Mouse (Mus musculus) G1E (cell line): ENCODE measurements around the gene Ppef2. TPM values are rescaled to one million over a fixed set of nuclear protein-coding genes. Genes with fewer than 3 reads are reported as not detected.

Experiments
- ATAC-seq: 2 replicates; pipeline ENCODE4 v1.8.0; 2016; ENCODE audit warnings: mild to moderate bottlenecking; ENCODE audit not compliant: insufficient number of reproducible peaks, poor library complexity, low FRiP score, severe bottlenecking; ENCODE audit errors: extremely low read depth
- DNase-seq: peaks from one replicate; pipeline ENCODE4 v3.0.0; 2012; ENCODE audit warnings: low spot score
- H3K27me3 ChIP-seq: 2 replicates; pipeline ENCODE4 v1.6.1; 2012; ENCODE audit warnings: mild to moderate bottlenecking, low read length, inconsistent platforms; ENCODE audit not compliant: insufficient read depth
- H3K36me3 ChIP-seq: replicated peaks from 2 replicates; pipeline ENCODE3; 2012; ENCODE audit warnings: mild to moderate bottlenecking, inconsistent platforms
- H3K4me1 ChIP-seq: 2 replicates; pipeline ENCODE4 v1.6.1; 2012; ENCODE audit warnings: low read depth, low read length, inconsistent platforms, mixed read lengths; ENCODE audit not compliant: insufficient read depth
- H3K4me3 ChIP-seq: 2 replicates; pipeline ENCODE4 v1.5.1; 2012; ENCODE audit warnings: low read depth, mild to moderate bottlenecking, inconsistent platforms, low read length, moderate library complexity, mixed read lengths
- H3K9me3 ChIP-seq: replicated peaks from 2 replicates; pipeline ENCODE4 v1.6.1; 2012; ENCODE audit warnings: inconsistent platforms
- CTCF ChIP-seq: IDR thresholded peaks from 2 replicates; pipeline ENCODE4 v1.5.1; 2012; ENCODE audit warnings: low read depth, low read length, inconsistent platforms, mixed read lengths
- GATA1 ChIP-seq: IDR thresholded peaks from 2 replicates; pipeline ENCODE4 v1.6.1; 2012; ENCODE audit warnings: borderline replicate concordance, low read length, inconsistent platforms, mixed read lengths
- GATA2 ChIP-seq: IDR thresholded peaks from 2 replicates; pipeline ENCODE4 v1.6.1; 2012; ENCODE audit warnings: low read depth, low read length, inconsistent platforms, borderline replicate concordance
- POLR2AphosphoS5 ChIP-seq: IDR thresholded peaks from 2 replicates; pipeline ENCODE4 v1.6.1; 2012; ENCODE audit warnings: low read depth, low read length, inconsistent platforms; ENCODE audit not compliant: insufficient replicate concordance
- TAL1 ChIP-seq: conservative IDR thresholded peaks from 2 replicates; pipeline ENCODE4 v1.6.1; 2012; ENCODE audit warnings: low read depth, low read length, inconsistent platforms, mixed read lengths
- polyA plus RNA-seq: library from polyadenylated mRNA; stranded (reverse); fragments of >175 nt; gene quantifications from 2 replicates; pipeline ENCODE4 v1.2.3, GENCODE M21; 2012
- total RNA-seq, 2 experiments: library from RNA; stranded (forward) in 1 of 2; stranded (reverse) in 1 of 2; fragments of 200-1000 nt in 1 of 2; fragments of >200 nt in 1 of 2; fragmentation: Nextera tagmentation in 1 of 2; gene quantifications; 2 replicates each; pipeline ENCODE4 v1.2.3; 2014 to 2017

Gene Ppef2
- total and polyA plus RNA-seq, 3 experiments, result 0.05 TPM; not detected in 2

- TF ChIP-seq GATA1, result no peak
- no peak for TF ChIP-seq GATA2
- TF ChIP-seq POLR2AphosphoS5, result no peak
- DNase-seq, result no peak
- peaks cover 6% of the 10 kb centered on the region for H3K4me1 ChIP-seq
- ATAC-seq, result no peak
- no peaks in the 10 kb centered on the region for H3K27me3 ChIP-seq
- no peaks in the 10 kb centered on the region for H3K9me3 ChIP-seq
- peaks cover 78% of the 10 kb centered on the region for H3K36me3 ChIP-seq
- no peak overlapping the region for H3K4me3 ChIP-seq
Observed at GRCm38 (mm10) chr5:92262646-92263045, 6.6 kb upstream of the Ppef2 start.

- Histone ChIP-seq H3K36me3 (peaks cover 14% of the 10 kb centered on the region), H3K27me3 (peaks cover 11% of the 10 kb centered on the region), H3K9me3 (no peaks in the 10 kb centered on the region), H3K4me3 (no peak overlapping the region), H3K4me1 (no peaks in the 10 kb centered on the region; the same call in none of the 2 replicates)
- ATAC-seq (no peak), DNase-seq (no peak)
- TF ChIP-seq POLR2AphosphoS5 (no peak), TAL1 (no peak)
Observed at GRCm38 (mm10) chr5:92254476-92254875, 1.6 kb downstream of the Ppef2 start.

DNA sequence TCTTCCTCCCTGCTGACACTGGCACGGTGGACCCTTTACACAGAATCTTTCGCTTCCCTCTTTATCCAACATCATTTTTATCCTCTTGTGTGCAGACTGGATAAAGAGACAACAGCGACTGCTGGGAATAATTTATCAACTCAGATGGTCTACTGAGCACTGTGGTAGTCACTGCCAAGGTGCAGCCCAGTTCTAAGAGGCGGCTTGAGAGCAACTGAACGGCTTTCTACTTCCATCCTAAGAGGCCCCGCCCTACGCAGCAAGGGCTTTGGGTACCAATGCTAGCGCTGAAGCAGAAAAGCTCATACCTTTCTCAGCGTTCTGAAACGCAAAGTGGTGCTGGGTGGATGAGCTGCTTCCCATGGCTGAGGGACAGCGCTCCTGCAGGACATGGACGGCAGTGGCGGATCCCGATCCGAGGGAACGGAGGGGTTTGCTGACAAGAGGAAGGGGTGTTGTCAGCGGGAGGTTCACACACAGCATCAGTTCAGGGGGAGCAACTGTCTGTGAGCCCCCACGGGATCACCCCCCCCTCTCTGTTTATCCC lies 3.2 kb downstream of the Ppef2 start:
- no peak for TF ChIP-seq TAL1
- no peak for TF ChIP-seq CTCF
- no peak for TF ChIP-seq GATA1
- no peak for TF ChIP-seq GATA2
- TF ChIP-seq POLR2AphosphoS5, result no peak
- DNase-seq, result no peak
- no peak for ATAC-seq
- H3K27me3 ChIP-seq, result peaks cover 21% of the 10 kb centered on the region
- H3K4me3 ChIP-seq, result no peak overlapping the region
- H3K4me1 ChIP-seq, result peaks cover 3% of the 10 kb centered on the region; the same call in 1 of the 2 replicates
- no peaks in the 10 kb centered on the region for H3K9me3 ChIP-seq
- peaks cover 3% of the 10 kb centered on the region for H3K36me3 ChIP-seq

DNA sequence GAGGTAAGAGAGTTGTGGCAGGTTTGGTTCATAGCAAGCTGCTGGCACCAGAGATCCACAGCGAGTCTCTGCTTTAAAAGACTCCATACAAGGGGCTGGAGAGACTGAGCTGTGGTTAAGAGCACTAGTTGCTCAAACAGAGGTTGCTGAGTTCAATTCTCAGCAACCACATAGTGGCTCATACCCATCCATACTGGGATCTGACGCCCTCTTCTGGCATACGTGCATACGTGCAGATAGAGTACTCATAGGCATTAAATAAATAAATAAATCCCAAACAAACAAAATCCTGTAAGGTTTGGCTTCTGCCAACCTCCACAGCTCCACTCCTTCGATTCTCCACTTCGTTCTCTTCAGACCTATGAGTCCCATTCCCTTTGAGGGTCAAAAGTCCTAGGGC lies 4.0 kb downstream of the Ppef2 start:
- no peak overlapping the region for H3K4me3 ChIP-seq
- no peak for DNase-seq
- H3K36me3 ChIP-seq, result peaks cover 3% of the 10 kb centered on the region
- H3K27me3 ChIP-seq, result peaks cover 25% of the 10 kb centered on the region
- ATAC-seq, result no peak
- no peaks in the 10 kb centered on the region for H3K9me3 ChIP-seq
- TF ChIP-seq GATA1 (no peak), TAL1 (no peak)
- H3K4me1 ChIP-seq, result peaks cover 4% of the 10 kb centered on the region; the same call in 1 of the 2 replicates

GRCm38 (mm10) chr5:92248614-92249013 lies 7.5 kb downstream of the Ppef2 start:
- H3K9me3 ChIP-seq, result no peaks in the 10 kb centered on the region
- H3K4me3 ChIP-seq, result no peak overlapping the region
- no peak for DNase-seq
- H3K27me3 ChIP-seq, result peaks cover 26% of the 10 kb centered on the region
- H3K4me1 ChIP-seq, result peaks cover 13% of the 10 kb centered on the region
- ATAC-seq, result no peak
- TF ChIP-seq GATA1 (no peak), CTCF (no peak), GATA2 (no peak), POLR2AphosphoS5 (no peak), TAL1 (no peak)
- H3K36me3 ChIP-seq, result no peaks in the 10 kb centered on the region

GRCm38 (mm10) chr5:92245483-92245882 lies 10.6 kb downstream of the Ppef2 start:
- Histone ChIP-seq H3K9me3 (no peaks in the 10 kb centered on the region), H3K27me3 (peaks cover 24% of the 10 kb centered on the region; the same call in 1 of the 2 replicates), H3K4me1 (peaks cover 13% of the 10 kb centered on the region), H3K4me3 (no peak overlapping the region), H3K36me3 (no peaks in the 10 kb centered on the region)
- TF ChIP-seq GATA1, result no peak
- no peak for TF ChIP-seq POLR2AphosphoS5
- TF ChIP-seq TAL1, result no peak
- no peak for TF ChIP-seq GATA2
- no peak for TF ChIP-seq CTCF
- DNase-seq (peak; percentile 44), ATAC-seq (peak; percentile 68)

DNA sequence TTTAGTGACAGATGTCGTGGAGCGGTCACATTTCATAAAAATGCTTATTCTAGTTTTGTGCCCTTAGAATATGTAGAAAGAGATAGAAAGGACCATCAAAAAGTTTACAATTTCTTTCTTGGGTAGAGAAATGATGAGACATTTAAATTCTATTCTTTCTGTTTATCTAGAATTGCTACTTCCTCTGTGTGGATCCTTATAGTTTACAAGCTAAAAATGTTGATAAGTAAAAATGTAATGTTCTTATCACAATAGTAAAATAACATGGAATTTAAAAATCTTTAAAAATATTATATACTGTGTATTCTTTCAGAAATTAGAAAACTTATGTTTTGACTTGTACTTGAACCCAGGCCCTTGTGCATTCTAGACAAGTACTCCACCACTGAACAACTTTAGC lies 11.2 kb downstream of the Ppef2 start:
- Histone ChIP-seq H3K9me3 (no peaks in the 10 kb centered on the region), H3K4me1 (peaks cover 13% of the 10 kb centered on the region), H3K27me3 (peaks cover 21% of the 10 kb centered on the region; the same call in 1 of the 2 replicates), H3K36me3 (no peaks in the 10 kb centered on the region), H3K4me3 (no peak overlapping the region)
- TF ChIP-seq POLR2AphosphoS5, result no peak
- TF ChIP-seq GATA2, result no peak
- TF ChIP-seq GATA1, result no peak
- no peak for DNase-seq
- ATAC-seq, result no peak
